Mouse (Mus musculus): ENCODE data around the gene Pip4p1. TPM values are rescaled to one million over a fixed set of nuclear protein-coding genes. Genes with fewer than 3 reads are reported as not detected.

The Pip4p1 gene
- total RNA-seq, 1 experiment: 19.4 TPM

GRCm38 (mm10) chr14:50897374-50897765 is 33.3 kb downstream of the Pip4p1 start, which contains the start of gene Klhl33:
TSS of gene Klhl33 (minus strand) at chr14:50897507.
- in situ Hi-C loops (cut with MboI; ENCODE audit: low sequenced_read_pairs in 2 of 2, unreplicated experiment in 2 of 2): no loop called here
- no peaks in the 10 kb centered on the region for H3K4me1 ChIP-seq (ENCODE audit: control insufficient read depth in 2 of 2, insufficient read depth in 2 of 2, low read length in 2 of 2, poor library complexity in 1 of 2)
- no peak for TF ChIP-seq HCFC1 (IDR thresholded peaks at IDR 0.05; ENCODE audit: borderline replicate concordance, insufficient read depth, low read length)
- no peak for TF ChIP-seq ZNF384 (IDR thresholded peaks at IDR 0.05; ENCODE audit: low read depth, low read length)
- TF ChIP-seq CHD2 (IDR thresholded peaks at IDR 0.05; ENCODE audit: low read depth, low read length): no peak
- TF ChIP-seq ZC3H11A (IDR thresholded peaks at IDR 0.05; ENCODE audit: borderline replicate concordance, low read depth, low read length): no peak
- no peak for TF ChIP-seq MAFK (IDR thresholded peaks at IDR 0.05; ENCODE audit: insufficient read depth, low read depth, low read length)
- no peak for DNase-seq (ENCODE audit: low read depth, low spot score)
- peak within 1 kb of the TSS; percentile 12; the same call in 1 of the 2 replicates for H3K9ac ChIP-seq (ENCODE audit: insufficient read depth, low read depth, low read length, poor library complexity, severe bottlenecking)
- H3K9me3 ChIP-seq (ENCODE audit: control insufficient read depth, insufficient read depth, low read depth, low read length): no peaks in the 10 kb centered on the region
- no peaks in the 10 kb centered on the region for H3K36me3 ChIP-seq (ENCODE audit: control insufficient read depth, insufficient read depth, low read length, poor library complexity, severe bottlenecking)
- H3K4me3 ChIP-seq (ENCODE audit: insufficient read depth in 1 of 2, low read depth in 1 of 2, low read length in 2 of 2, poor library complexity in 1 of 2, severe bottlenecking in 1 of 2): peak within 1 kb of the TSS; percentile 54 to 59
- H3K27ac ChIP-seq (ENCODE audit: insufficient read depth, low read depth, low read length, poor library complexity, severe bottlenecking): no peak within 1 kb of the TSS

GRCm38 (mm10) chr14:50896747-50897373 is 33.8 kb downstream of the Pip4p1 start:
- Histone ChIP-seq H3K9me3 (ENCODE audit: control insufficient read depth, insufficient read depth, low read depth, low read length) (no peaks in the 10 kb centered on the region), H3K27ac (ENCODE audit: insufficient read depth, low read depth, low read length, poor library complexity, severe bottlenecking) (no peak overlapping the region), H3K4me1 (ENCODE audit: control insufficient read depth in 2 of 2, insufficient read depth in 2 of 2, low read length in 2 of 2, poor library complexity in 1 of 2) (no peaks in the 10 kb centered on the region), H3K4me3 (ENCODE audit: insufficient read depth in 1 of 2, low read depth in 1 of 2, low read length in 2 of 2, poor library complexity in 1 of 2, severe bottlenecking in 1 of 2) (peak overlapping the region; percentile 54 to 59), H3K9ac (ENCODE audit: insufficient read depth, low read depth, low read length, poor library complexity, severe bottlenecking) (peak overlapping the region; percentile 12; the same call in 1 of the 2 replicates), H3K36me3 (ENCODE audit: control insufficient read depth, insufficient read depth, low read length, poor library complexity, severe bottlenecking) (no peaks in the 10 kb centered on the region)
- DNase-seq (ENCODE audit: low read depth, low spot score): no peak
- in situ Hi-C loops (cut with MboI; ENCODE audit: low sequenced_read_pairs in 2 of 2, unreplicated experiment in 2 of 2): no loop called here
- TF ChIP-seq HCFC1 (IDR thresholded peaks at IDR 0.05; ENCODE audit: borderline replicate concordance, insufficient read depth, low read length) (no peak), CHD2 (IDR thresholded peaks at IDR 0.05; ENCODE audit: low read depth, low read length) (no peak), ZC3H11A (IDR thresholded peaks at IDR 0.05; ENCODE audit: borderline replicate concordance, low read depth, low read length) (no peak), ZNF384 (IDR thresholded peaks at IDR 0.05; ENCODE audit: low read depth, low read length) (no peak), MAFK (IDR thresholded peaks at IDR 0.05; ENCODE audit: insufficient read depth, low read depth, low read length) (no peak)

GRCm38 (mm10) chr14:50895985-50896746 is 34.5 kb downstream of the Pip4p1 start:
- no peaks in the 10 kb centered on the region for H3K36me3 ChIP-seq (ENCODE audit: control insufficient read depth, insufficient read depth, low read length, poor library complexity, severe bottlenecking)
- in situ Hi-C loops (cut with MboI; ENCODE audit: low sequenced_read_pairs in 2 of 2, unreplicated experiment in 2 of 2): no loop called here
- H3K9ac ChIP-seq (ENCODE audit: insufficient read depth, low read depth, low read length, poor library complexity, severe bottlenecking): peak overlapping the region; percentile 12; the same call in 1 of the 2 replicates
- H3K4me3 ChIP-seq (ENCODE audit: insufficient read depth in 1 of 2, low read depth in 1 of 2, low read length in 2 of 2, poor library complexity in 1 of 2, severe bottlenecking in 1 of 2): peak overlapping the region; percentile 54 to 59
- no peak for DNase-seq (ENCODE audit: low read depth, low spot score)
- no peak for TF ChIP-seq MAFK (IDR thresholded peaks at IDR 0.05; ENCODE audit: insufficient read depth, low read depth, low read length)
- TF ChIP-seq CHD2 (IDR thresholded peaks at IDR 0.05; ENCODE audit: low read depth, low read length): no peak
- no peak for TF ChIP-seq ZNF384 (IDR thresholded peaks at IDR 0.05; ENCODE audit: low read depth, low read length)
- TF ChIP-seq HCFC1 (IDR thresholded peaks at IDR 0.05; ENCODE audit: borderline replicate concordance, insufficient read depth, low read length): no peak
- TF ChIP-seq ZC3H11A (IDR thresholded peaks at IDR 0.05; ENCODE audit: borderline replicate concordance, low read depth, low read length): no peak
- no peaks in the 10 kb centered on the region for H3K9me3 ChIP-seq (ENCODE audit: control insufficient read depth, insufficient read depth, low read depth, low read length)
- no peak overlapping the region for H3K27ac ChIP-seq (ENCODE audit: insufficient read depth, low read depth, low read length, poor library complexity, severe bottlenecking)
- peaks cover 0 to 2% of the 10 kb centered on the region in 2 experiments; a peak in 1 of 4 replicates for H3K4me1 ChIP-seq (ENCODE audit: control insufficient read depth in 2 of 2, insufficient read depth in 2 of 2, low read length in 2 of 2, poor library complexity in 1 of 2)

DNA sequence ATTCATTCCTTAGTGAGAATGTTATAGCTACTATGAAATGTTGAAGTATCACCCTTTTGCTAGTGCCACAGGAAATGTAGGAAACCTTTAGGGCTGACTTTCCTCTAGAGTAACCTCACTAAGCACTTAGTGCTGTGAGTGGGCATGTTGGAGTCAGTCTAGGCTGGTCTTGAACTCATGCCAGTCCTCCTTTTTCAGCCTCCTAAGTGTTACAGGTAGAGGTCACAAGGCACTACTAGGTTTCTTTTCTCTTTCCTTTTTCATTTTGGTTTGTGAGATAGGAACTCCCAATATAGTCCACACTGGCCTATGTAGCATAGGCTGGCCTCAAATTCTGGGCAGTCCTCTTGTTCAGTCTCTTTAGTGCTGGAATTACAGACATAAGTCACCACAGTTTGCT is 35.2 kb downstream of the Pip4p1 start:
- Histone ChIP-seq H3K4me3 (ENCODE audit: insufficient read depth in 1 of 2, low read depth in 1 of 2, low read length in 2 of 2, poor library complexity in 1 of 2, severe bottlenecking in 1 of 2) (no peak overlapping the region), H3K9ac (ENCODE audit: insufficient read depth, low read depth, low read length, poor library complexity, severe bottlenecking) (no peak overlapping the region), H3K36me3 (ENCODE audit: control insufficient read depth, insufficient read depth, low read length, poor library complexity, severe bottlenecking) (no peaks in the 10 kb centered on the region), H3K9me3 (ENCODE audit: control insufficient read depth, insufficient read depth, low read depth, low read length) (no peaks in the 10 kb centered on the region), H3K27ac (ENCODE audit: insufficient read depth, low read depth, low read length, poor library complexity, severe bottlenecking) (no peak overlapping the region), H3K4me1 (ENCODE audit: control insufficient read depth in 2 of 2, insufficient read depth in 2 of 2, low read length in 2 of 2, poor library complexity in 1 of 2) (peaks cover 0 to 2% of the 10 kb centered on the region in 2 experiments; a peak in 1 of 4 replicates)
- in situ Hi-C loops (cut with MboI; ENCODE audit: low sequenced_read_pairs in 2 of 2, unreplicated experiment in 2 of 2): no loop called here
- TF ChIP-seq CHD2 (IDR thresholded peaks at IDR 0.05; ENCODE audit: low read depth, low read length): no peak
- no peak for TF ChIP-seq ZC3H11A (IDR thresholded peaks at IDR 0.05; ENCODE audit: borderline replicate concordance, low read depth, low read length)
- no peak for TF ChIP-seq ZNF384 (IDR thresholded peaks at IDR 0.05; ENCODE audit: low read depth, low read length)
- TF ChIP-seq HCFC1 (IDR thresholded peaks at IDR 0.05; ENCODE audit: borderline replicate concordance, insufficient read depth, low read length): no peak
- no peak for TF ChIP-seq MAFK (IDR thresholded peaks at IDR 0.05; ENCODE audit: insufficient read depth, low read depth, low read length)
- DNase-seq (ENCODE audit: low read depth, low spot score): no peak
